Mouse (Mus musculus) gastrocnemius, adult 8-10 months (tissue): ENCODE measurements around the gene Ccr5. TPM values are rescaled to one million over a fixed set of nuclear protein-coding genes. Genes with fewer than 3 reads are reported as not detected.
"Not testable (repeated sequence)": the region's sequence is repeated elsewhere in the genome, so short reads cannot be mapped to it uniquely, and the experiment has no call there.

Experiments used
- DNase-seq, 2 experiments: peaks; one replicate each; pipeline ENCODE4 v3.0.0; 2022; ENCODE audit warnings: low spot score in 2 of 2
- total RNA-seq, 4 experiments: library from RNA; stranded (reverse); gene quantifications; 2 replicates each; pipeline ENCODE4 v1.2.4; 2022

Gene Ccr5
- total RNA-seq = under 1 TPM in 1 of 4 experiments, not detected in 3; 0.03 TPM

DNA sequence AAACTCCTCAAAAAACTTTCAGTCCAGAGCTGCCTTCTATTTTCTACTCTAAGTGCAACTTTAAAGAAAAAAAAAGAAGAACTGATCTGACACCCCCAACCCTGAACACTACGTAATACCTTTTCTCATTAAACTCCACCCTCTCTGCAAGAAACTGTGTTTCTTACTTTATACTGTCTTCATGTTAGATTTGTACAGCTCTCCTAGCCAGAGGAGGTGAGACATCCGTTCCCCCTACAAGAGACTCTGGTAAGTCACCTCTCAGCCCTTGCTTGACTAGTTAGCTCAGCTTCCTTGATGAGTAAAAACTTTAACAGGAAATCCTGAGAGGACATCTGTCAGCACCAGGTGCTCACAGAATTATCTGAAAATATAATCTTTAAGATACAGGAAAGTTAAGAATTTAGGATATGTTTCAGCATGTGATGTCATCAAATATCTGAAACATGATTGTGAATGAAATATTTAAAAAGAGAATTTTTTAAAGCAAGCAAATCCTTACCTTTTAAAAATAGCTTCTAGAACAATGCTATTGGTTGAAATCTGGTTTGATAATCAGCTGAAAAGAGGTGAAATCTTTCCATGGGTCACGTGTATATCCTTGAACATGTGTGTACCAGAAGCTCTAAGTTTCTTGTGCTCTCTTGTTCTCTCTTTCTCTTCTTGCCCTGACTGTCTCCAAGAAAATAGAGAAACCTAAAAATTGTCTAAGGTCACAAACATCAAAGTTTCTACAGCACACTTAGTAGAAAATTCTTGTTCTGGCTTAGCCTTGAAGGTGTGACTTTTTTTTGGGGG is at the start of gene Ccr5:
Gene Ccr5, plus strand, starts transcription at position 157 of the 798 bp plus-strand sequence.
- no peak for DNase-seq

DNA sequence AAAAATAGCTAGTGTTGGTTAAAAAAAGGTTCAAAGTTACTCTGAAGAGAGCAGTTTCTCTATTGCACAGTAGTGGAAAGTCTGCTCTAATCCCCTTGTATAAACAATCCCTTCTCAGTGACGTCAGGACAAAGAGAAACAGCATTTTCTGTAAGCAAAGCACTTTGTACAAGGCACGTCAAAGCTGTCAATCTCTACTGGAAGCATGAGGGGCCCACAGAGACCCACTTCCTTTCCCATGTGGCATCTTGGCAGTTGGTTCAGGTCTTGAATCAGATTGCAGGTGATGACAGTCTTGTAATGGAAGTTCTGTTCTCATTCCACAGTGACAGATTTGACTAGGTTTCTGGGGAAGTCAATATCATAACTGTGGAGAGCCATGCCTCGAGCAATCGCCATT is 41.5 kb upstream of the Ccr5 start:
- DNase-seq = no peak

DNA sequence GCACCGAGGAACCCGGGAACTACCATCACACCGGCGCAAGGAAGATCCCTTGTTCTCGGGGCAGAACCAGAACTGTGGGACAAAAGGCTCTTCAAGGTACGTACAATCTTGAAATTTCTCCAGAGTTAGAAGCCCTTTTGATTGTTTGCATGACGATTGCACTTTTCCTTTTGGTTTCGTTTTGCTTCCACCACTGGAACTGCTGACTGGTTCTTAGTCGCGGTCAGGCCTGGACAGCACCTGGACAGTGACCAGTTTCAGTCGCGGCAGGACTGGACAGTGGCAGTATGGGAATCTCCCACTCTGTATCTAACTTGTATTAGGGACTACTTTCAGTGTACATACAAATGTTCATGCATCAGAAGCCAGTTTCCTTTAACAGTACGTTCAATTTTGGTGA is 40.9 kb upstream of the Ccr5 start:
- not testable (repeated sequence) for DNase-seq

DNA sequence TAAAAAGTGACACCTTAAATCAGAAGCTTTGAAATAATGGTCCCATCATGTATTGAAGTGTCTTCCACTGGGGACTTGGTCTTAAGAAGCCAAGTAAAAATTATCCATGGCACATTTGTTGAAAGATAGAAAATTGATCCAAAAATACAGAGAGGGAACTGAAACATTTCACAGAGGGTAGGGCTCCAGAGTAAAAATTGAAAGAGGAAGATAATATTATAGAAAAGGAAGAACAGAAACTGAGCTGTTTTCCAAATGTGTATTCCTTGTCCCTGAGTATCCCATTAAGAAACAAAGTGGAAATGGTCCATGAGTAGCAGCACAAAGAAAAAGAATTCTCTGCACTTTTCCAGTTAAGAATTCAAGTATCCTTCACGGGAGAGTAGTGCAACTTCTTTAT is 30.9 kb upstream of the Ccr5 start:
- DNase-seq = no peak

DNA sequence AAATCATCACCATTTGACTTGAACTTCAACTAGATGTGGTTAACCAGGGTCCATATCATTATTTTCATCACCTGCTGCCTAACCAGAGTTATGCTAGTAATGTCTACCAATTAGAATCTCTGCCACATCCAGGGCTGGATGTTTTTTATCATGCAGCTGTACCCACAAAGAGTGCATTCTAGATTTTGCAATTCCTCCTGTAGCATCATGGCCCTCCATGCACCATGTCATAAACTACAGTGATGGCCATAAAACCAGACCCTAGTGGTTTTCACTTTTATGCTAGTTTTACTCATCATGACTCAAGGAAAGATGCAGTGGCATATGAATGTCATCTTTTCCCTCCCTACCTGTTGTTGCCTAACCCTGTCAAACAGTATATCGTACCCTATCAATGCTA is 22.2 kb upstream of the Ccr5 start:
- no peak for DNase-seq

DNA sequence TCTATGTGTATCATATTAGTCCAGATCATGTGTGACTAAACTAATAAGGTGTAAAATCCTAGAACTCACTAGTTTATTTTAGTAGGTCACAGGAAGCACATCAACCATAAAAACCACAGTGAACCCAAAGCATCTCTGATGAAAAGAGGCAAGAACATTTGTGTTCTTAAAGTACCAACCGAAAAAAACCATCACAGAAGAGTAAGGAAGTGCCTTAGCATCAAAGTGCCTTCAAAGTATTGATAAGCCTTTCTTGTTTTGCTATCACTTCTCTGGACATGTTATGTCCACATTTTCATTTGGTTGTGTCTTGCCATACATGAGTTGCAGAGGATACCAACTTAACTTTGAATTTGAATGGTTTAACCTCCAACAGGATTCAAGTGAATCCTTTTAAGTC is 21.0 kb upstream of the Ccr5 start:
- DNase-seq = no peak

DNA sequence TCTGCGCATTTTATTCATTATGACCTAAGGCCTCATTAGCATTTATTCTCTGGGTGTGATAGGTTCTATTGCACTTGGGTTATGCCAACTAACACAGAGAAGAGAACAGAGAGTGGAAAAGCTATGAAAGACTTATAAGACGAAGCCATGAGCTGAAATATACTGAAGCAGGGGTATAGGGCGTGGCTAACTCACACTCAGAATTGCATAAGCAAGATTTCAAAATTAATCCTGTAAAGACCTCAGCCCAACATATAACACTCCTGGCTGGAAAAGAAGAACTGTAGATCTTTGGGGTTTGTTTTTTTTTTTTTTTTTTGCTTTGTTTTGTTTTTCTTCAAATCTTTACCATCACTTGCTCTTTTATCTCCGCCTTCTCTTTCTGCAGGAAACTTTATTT is 19.6 kb upstream of the Ccr5 start, which contains the start of gene Ccr2:
Gene Ccr2, plus strand, starts transcription at position 228 of the 400 bp plus-strand sequence.
- no peak for DNase-seq

DNA sequence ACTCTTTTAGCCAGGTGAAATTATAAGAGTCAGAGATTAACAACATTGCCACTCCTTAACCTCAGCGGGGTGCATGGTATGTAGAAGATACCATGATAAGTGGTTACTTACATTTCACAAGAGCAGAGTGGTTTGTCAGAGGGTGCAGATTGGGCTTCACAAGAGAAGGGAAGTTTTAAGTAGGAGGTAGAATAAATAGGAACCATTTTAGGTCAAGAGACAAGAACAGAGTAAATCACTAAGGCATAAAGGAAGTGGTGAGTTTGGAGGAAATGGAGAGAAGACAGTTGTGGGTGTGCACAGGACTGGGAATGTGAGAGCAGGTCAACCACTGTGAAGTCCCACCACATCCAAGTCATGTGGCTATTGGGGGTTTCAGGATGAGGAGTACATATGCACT is 18.1 kb upstream of the Ccr5 start:
- no peak for DNase-seq

DNA sequence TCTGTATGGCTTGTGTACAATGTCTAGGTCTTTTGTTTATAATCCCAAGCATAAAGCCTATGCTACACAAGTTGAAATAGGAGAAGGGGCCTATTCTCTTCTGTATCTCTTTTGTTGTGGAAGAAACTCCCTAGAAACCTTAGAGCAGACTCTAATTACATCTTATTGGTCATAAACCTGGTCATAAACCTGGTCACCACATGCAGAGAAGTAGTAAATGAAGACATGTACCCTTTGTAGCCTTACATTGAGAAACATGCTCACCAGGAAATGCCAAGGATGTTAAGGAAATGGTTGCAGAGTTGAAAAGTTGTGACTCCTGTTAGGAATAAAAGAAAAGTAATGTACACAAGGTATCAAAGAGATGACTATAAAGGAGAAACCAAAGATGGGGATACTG is 16.1 kb upstream of the Ccr5 start:
- no peak for DNase-seq

DNA sequence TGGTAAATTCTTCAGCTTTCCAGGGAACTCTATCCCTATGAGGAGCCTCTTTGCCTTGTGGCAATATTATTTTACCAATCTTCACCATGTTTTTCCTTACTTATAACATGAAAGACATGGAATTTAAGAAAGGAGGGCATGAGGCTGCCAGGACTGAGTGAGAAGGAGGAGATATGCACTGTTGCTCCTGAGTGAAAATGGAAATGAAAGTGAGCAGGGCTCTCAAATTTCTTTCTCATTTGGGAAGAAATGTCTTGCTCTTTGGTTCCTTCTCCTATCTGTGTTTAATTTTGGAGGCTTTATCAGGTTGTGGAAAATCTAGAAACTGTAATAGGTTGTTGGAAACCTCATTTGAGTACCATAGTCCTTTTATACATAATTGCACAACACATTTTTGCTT is 14.1 kb upstream of the Ccr5 start:
- no peak for DNase-seq

DNA sequence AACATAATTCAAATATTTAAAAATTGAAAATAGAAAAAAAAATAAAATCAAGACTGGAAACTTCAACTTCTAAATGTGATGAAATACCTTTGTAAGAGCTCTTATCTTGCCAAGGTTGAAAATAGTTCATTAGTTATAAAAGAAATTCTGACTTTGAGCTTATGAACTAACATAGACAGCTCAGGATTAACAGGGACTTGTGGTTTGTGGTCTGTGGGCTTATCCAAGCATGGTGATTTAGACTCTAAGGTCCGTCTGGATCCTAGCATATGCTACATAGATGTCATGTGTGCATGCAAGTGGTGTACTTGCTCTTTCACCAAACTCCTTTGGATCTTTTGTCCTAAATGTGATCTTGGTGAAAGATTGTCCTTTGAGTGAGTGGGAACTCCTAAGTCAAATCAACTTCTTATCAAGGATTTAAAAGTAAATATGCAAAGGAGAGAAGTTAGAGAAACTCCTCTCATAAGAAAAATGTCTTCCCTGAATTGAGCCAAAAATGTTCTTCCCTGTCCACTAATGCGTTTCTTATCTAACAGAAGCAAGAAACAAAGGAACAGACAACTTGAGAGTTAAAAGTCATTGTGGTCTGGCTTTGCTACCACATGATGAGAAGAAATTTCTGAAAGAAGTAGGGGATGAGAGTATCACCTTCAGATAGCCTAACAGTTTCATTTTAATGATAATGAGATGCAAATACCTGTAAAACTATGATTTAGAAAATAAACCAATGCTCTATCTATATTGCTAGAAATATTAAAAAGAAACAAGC is 12.8 kb upstream of the Ccr5 start:
- no peak for DNase-seq

DNA sequence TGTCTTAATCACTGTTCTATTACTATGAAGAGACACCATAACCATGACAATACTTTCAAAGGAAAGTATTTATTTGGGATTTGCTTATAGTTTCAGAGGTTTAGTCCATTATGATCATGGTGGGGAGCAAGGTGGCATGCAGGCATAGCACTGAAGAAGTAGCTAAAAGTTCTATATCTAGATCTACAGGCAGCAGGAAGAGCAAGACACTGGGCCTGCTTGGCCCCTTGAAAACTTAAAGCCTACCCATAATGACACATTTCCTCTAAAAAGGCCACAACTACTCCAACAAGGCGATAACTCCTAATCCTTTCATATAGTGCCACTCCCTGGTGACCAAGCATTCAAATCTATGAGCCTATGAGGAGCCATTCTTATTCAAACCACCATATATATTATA is 9.3 kb upstream of the Ccr5 start:
- no peak for DNase-seq

DNA sequence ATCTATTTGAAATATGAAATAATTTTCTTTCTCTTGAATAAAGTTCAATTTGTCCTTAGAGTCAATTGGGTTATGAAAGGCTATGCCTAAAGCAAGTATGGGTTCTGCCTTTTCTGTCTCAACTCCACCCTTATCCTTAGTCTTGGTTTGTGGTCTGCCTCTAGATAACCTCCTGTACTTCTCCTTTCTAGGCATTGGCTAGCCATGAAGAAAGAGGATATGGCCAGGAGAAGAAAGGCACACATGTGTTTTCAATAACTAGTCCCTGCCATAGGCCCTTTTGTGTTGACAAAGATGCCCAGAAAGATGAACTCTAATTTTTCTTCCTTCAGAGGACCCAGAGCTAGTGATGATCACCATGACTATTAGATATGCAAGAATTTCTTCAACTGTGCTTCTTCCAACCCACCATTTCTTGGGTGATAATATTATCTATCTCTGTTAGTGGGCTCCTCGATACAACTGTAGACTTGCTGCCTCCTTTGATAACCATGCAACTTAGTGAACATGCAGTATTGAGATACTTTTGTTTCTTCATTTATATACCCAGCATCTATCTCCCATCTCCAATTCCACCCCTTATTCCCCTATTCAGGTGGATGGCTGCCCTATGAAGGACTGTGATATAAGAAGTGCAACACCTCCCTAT is 8.6 kb upstream of the Ccr5 start:
- DNase-seq = no peak

DNA sequence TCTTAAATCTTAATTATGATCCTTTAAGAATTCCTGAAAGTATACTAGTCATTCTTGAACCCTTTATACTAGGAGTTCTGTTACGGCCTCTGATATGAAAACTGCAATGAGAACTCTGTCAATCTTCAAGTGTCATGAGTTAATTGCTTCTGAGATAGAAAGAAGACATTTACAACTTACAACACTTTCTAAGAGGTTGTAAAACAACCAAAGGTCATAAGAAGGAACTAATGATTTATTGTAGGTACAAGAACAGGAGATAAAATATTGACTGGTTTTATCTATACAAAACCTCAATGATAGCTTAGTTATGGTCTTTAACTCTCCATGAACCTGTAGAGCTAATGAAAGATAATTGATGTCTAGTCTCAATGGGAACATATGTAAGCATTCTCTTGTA is 7.6 kb upstream of the Ccr5 start:
- DNase-seq = no peak

DNA sequence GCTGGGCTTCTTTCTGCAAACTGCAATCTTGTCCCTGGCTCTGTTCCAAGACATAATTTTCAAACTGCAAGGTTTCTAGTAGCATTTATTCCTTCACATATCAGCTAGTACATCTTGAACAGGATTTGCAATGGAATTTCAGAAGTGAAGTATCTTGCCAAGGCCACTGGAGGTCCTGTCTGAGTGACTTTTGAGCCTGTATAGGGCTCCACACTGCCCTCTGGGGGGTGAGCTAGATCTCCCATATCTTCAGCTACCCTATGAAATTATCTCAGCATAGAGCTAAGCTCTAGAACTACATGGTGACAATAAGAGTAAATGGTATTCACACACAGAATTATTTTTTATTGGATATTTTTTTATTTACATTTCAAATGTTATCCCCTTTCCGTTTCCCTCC is 2.9 kb upstream of the Ccr5 start:
- DNase-seq = no peak

DNA sequence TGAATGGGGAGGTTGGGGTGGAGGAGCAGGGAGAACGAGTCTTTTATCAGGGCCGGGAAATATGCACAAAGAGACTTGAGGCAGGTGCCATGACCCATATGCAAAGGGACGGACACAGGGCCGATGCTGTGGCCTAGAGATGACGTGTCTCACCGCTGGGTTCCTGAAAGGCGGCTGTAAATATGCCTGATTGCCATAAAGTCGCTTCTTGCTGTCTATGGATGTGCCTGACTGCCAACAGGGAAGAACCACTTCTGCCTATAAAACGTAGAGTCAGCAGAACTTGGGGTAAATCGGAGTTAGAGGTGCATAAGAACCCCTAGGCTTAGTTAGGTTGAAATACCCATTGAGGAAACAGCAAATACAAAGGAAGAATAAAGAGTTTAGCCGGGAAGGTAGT is 4.2 kb downstream of the Ccr5 start:
- DNase-seq = no peak

DNA sequence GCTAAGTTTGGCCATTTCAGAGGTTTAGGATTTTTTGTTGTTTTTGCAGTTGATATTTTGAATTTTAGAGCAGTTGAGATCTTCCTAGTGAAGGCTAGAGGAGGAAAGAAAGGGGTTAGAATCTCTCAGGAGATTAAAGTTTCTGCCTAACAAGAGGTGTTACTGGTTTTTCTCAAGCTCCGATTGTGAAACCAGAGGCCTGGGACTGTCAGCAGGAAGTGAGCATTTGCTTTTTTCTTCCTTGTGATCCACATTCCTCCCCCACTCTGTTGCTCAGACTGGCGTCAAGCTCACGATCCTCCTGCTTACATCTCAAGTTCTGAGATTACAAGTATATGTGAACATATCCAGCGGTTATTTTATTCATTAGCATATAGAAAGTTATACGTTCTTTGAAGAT is 5.0 kb downstream of the Ccr5 start:
- DNase-seq = no peak

DNA sequence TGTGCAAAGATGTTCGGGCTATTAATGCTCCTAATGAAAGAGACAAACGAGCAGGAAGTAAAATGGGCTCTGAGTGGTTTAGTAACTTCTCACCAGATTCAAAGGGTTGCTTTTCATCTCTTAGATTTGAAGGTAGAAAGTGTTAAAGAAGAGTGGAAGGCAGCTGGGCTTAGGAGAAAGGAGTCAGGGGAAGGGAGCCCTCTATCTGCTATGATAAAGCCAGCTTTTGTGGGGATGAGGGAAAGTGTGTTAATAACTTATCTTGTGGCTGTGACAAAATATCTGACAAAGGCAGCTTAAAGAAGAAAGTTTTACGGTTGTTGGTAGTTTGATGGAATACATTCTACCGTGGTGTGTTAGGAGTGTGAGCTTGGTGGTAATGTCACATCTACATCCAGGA is 6.1 kb downstream of the Ccr5 start:
- no peak for DNase-seq

DNA sequence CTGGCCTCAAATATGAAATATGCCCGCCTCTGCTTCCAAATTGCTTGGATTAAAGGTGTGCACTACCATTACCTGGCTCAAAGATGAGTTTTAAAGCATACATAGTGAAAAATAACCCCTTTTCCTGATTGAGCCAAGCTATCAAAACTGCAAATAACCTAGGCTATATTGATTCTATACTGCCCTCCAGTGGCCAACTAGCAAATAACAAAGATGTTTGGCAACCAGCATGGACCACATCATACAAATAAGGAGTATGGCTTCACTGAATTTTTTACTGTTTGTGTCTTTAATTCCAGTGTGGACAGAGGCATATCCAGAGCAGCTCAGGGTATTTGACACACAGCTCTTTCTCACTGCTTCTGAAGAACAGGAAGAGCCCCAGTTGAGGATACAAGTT is 7.0 kb downstream of the Ccr5 start:
- DNase-seq = no peak

DNA sequence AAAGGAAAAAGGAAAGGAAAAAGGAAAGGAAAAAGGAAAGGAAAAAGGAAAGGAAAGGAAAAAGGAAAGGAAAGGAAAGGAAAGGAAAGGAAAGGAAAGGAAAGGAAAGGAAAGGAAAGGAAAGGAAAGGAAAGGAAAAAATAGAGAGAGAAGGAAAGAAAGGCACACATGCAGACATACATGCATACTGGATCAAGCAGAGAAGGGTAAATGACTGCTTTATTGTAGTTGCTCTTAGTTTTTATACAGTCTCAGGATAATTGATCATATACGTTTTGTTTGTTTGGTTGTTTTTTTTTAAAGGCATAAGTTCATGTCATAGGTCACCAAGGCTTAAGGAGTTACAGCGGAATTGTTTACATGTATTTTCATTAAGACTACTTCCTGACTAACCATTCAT is 11.6 kb downstream of the Ccr5 start:
- not testable (repeated sequence) for DNase-seq

DNA sequence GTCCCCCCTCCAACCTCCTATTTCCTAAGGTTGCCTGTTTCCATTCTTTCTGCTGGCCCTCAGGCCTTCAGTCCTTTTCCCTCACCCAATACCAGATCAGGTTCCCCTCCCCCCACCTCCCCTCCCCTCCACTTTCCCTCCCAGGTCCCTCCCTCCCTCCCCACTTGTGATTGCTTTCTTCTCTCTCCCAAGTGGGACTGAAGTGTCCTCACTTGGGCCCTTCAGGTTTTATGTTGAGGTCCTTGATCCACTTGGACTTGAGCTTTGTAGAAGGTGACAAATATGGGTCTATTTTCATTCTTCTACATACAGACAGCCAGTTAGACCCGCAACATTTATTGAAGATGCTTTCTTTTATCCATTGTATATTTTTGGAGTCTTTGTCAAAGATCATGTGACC is 13.6 kb downstream of the Ccr5 start:
- not testable (repeated sequence) for DNase-seq

DNA sequence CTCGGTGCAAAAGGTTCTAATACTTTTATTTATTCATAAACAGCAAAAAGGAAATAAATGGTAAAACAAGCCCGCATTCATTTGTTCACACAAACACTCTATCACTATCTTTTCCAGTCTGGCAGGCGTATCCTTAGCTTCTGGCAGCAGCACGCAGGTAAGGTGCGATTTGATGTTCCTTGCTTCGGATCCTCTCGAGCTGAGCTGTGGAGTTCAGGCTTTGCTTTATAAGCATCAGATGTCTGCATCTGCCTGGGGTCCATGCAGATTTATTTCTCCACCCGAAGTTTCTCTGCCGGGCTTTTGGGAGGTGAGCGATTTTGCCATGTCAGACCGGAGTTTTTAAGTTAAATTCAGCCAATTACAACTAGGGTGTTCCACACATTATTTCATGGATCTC is 16.3 kb downstream of the Ccr5 start:
- no peak for DNase-seq
